Mouse (Mus musculus) brain, embryonic 14.5 days (tissue): ENCODE measurements at regions not wholly inside any gene's neighbourhood (a gene's known extent, or its start where the extent isn't known, plus 50 kb on each side); places are given as distances from the start of the nearest gene placed in this dataset.

Experiments used
- CTCF ChIP-seq: fragments of 200-500 bp; IDR thresholded peaks from 2 replicates; pipeline ENCODE4 v1.5.1; 2012; ENCODE audit warnings: inconsistent platforms, mild to moderate bottlenecking, moderate library complexity, borderline replicate concordance; ENCODE audit not compliant: insufficient read depth, insufficient read length; ENCODE audit errors: extremely low read depth
- POLR2A ChIP-seq: fragments of 200-500 bp; IDR thresholded peaks from 2 replicates; pipeline ENCODE4 v1.6.1; 2012; ENCODE audit warnings: mild to moderate bottlenecking, inconsistent platforms, borderline replicate concordance; ENCODE audit not compliant: poor library complexity, insufficient read depth, insufficient read length, severe bottlenecking; ENCODE audit errors: extremely low read depth

- peak; percentile 65; the same call in 1 of the 2 replicates for TF ChIP-seq CTCF
- no peak for TF ChIP-seq POLR2A
These were observed 232.3 kb downstream of the Ppp1r3a start for GRCm38 (mm10) chr6:14522742-14523141.
